ENCODE assay signal across 30 mouse cellular contexts in the genomic region with DNA sequence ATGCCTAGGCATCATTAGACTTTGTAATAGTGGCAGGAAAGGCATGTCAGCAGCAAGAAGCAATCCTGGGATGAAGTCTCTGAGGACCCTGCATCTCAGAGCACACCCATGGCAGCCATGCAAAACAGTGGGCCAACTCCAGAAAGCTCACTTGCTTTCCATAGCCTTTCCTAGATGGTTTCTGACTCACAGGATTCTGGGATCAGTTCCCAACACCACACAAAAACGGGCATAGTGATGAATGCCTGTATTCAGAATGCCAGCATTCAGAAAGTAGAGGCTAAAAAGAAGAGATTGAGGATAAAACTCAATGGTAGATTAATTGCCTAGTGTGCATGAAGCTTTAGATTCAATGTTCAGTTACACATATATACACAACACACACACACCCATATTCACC. TPM values are rescaled to one million over a fixed set of nuclear protein-coding genes. Genes with fewer than 3 reads are reported as not detected.
"Had no signal": no experiment of that assay in that cellular context is flagged by ENCODE, and none has a peak within 500 bp of the region (broad histone marks: within the 10 kb centered on the region; RNA-seq: fewer than 3 reads in every experiment).

No protein-coding gene starts in this region.

- H3K27me3 ChIP-seq: kidney, embryonic 15.5 days; liver, embryonic 13.5 days; megakaryocyte, embryonic 14.5 days had no signal

- H3K9ac ChIP-seq: kidney, embryonic 15.5 days; liver, embryonic 13.5 days had no signal

- DNase-seq: kidney, adult 8-10 months; kidney, postnatal 10 days; kidney, postnatal 36 days; layer of hippocampus, adult 9-11 months; liver, embryonic 13.5 days; lung, adult 2 months; midbrain, embryonic 14.5 days; thymus, adult 18-20 months; thymus, postnatal 14 days; thymus, postnatal 4 days had no signal

- H3K36me3 ChIP-seq: liver, embryonic 13.5 days had no signal

- H3K4me2 ChIP-seq: kidney, embryonic 15.5 days; liver, embryonic 13.5 days; midbrain, embryonic 11.5 days had no signal

- H3K9me3 ChIP-seq: kidney, embryonic 15.5 days; liver, embryonic 13.5 days; megakaryocyte, embryonic 14.5 days had no signal

- H3K4me1 ChIP-seq: kidney, embryonic 15.5 days; liver, embryonic 13.5 days; megakaryocyte, embryonic 14.5 days had no signal

- H3K27ac ChIP-seq: kidney, embryonic 15.5 days; liver, embryonic 13.5 days; macrophage had no signal

- H3K4me3 ChIP-seq: kidney, embryonic 15.5 days; liver, embryonic 13.5 days; megakaryocyte, embryonic 14.5 days had no signal

RNA-seq across cellular contexts. Expression of a gene that starts 25.9 kb away (rescaled TPM):
- total RNA-seq: layer of hippocampus, adult 18-20 months; layer of hippocampus, postnatal 25 days; left cerebral cortex, adult 18-20 months; left cerebral cortex, postnatal 25 days; liver, adult 2 months; midbrain, postnatal 0 days had no signal
- polyA plus RNA-seq: kidney, embryonic 15.5 days; limb, embryonic 11.5 days; limb, embryonic 14.5 days; liver, adult 2 months; liver, embryonic 13.5 days; liver, embryonic 16.5 days; lung, adult 2 months; lung, embryonic 16.5 days; macrophage; midbrain, embryonic 11.5 days; midbrain, embryonic 14.5 days; midbrain, postnatal 0 days; neural tube, embryonic 11.5 days; neural tube, embryonic 14.5 days; small intestine, adult 2 months; spleen, adult 2 months; stomach, embryonic 16.5 days; testis, adult 2 months had no signal
